Mouse (Mus musculus): ENCODE data around the gene Cdhr5.

GRCm38 (mm10) chr7:141281442-141281841 lies 4.9 kb upstream of the Cdhr5 start:
- TF ChIP-seq CTCF (IDR thresholded peaks at IDR 0.05; ENCODE audit: control insufficient read depth, insufficient read depth, low read length): no peak
- no peak for TF ChIP-seq POLR2A (IDR thresholded peaks at IDR 0.05; ENCODE audit: borderline replicate concordance, control insufficient read depth, low read depth, low read length)
